34 mouse cellular contexts compared by ENCODE assay signal in genomic region chr3:92778799-92779198, GRCm38 (mm10). TPM values are rescaled to one million over a fixed set of nuclear protein-coding genes. Genes with fewer than 3 reads are reported as not detected.
"Had no signal": no experiment of that assay in that cellular context is flagged by ENCODE, and none has a peak within 500 bp of the region (broad histone marks: within the 10 kb centered on the region; RNA-seq: fewer than 3 reads in every experiment).

TSS of gene Lce1i (minus strand) at chr3:92778899.

- H3K4me1 ChIP-seq: embryonic facial prominence, embryonic 10.5 days; embryonic facial prominence, embryonic 12.5 days; embryonic facial prominence, embryonic 13.5 days; embryonic facial prominence, embryonic 15.5 days; forebrain, embryonic 10.5 days; forebrain, embryonic 12.5 days; forebrain, embryonic 13.5 days; forebrain, embryonic 15.5 days had no signal

- DNase-seq: cerebellum, adult 2 months; cerebellum, adult 8-10 months; cerebellum, adult 9-10 months; cerebellum, adult 9-11 months; cerebellum, postnatal 10 days; cerebellum, postnatal 14 days; cerebellum, postnatal 25 days; cerebellum, postnatal 36 days; embryo, embryonic 11 days; forebrain, postnatal 0 days; gastrocnemius, adult 2 months; gastrocnemius, postnatal 10 days; gastrocnemius, postnatal 14 days; gastrocnemius, postnatal 25 days; gastrocnemius, postnatal 36 days; heart, adult 11 months; heart, adult 18-20 months; heart, adult 2 months had no signal

- H3K27ac ChIP-seq: embryonic facial prominence, embryonic 10.5 days; embryonic facial prominence, embryonic 12.5 days; embryonic facial prominence, embryonic 13.5 days; embryonic facial prominence, embryonic 15.5 days; forebrain, embryonic 10.5 days; forebrain, embryonic 12.5 days; forebrain, embryonic 13.5 days; forebrain, embryonic 15.5 days; gastrocnemius, adult 2 months; heart, adult 2 months had no signal

- H3K4me3 ChIP-seq: embryonic facial prominence, embryonic 10.5 days; embryonic facial prominence, embryonic 12.5 days; embryonic facial prominence, embryonic 13.5 days; embryonic facial prominence, embryonic 15.5 days; erythroblast, embryonic 14.5 days; forebrain, embryonic 10.5 days; forebrain, embryonic 12.5 days; forebrain, embryonic 13.5 days; forebrain, embryonic 15.5 days; gastrocnemius, adult 2 months; heart, adult 2 months had no signal

- H3K9ac ChIP-seq: embryonic facial prominence, embryonic 12.5 days; embryonic facial prominence, embryonic 13.5 days; embryonic facial prominence, embryonic 15.5 days; forebrain, embryonic 12.5 days; forebrain, embryonic 13.5 days; forebrain, embryonic 15.5 days; forebrain, postnatal 0 days had no signal

- H3K36me3 ChIP-seq: embryonic facial prominence, embryonic 10.5 days; embryonic facial prominence, embryonic 12.5 days; embryonic facial prominence, embryonic 13.5 days; embryonic facial prominence, embryonic 15.5 days; forebrain, embryonic 10.5 days; forebrain, embryonic 12.5 days; forebrain, embryonic 15.5 days had no signal

- ATAC-seq: forebrain, embryonic 13.5 days; forebrain, embryonic 14.5 days; forebrain, embryonic 15.5 days; forebrain, embryonic 16.5 days; forebrain, postnatal 0 days had no signal

- H3K4me2 ChIP-seq: embryonic facial prominence, embryonic 12.5 days; embryonic facial prominence, embryonic 13.5 days; embryonic facial prominence, embryonic 15.5 days; forebrain, embryonic 12.5 days; forebrain, embryonic 13.5 days; forebrain, embryonic 15.5 days had no signal

- H3K9me3 ChIP-seq: embryonic facial prominence, embryonic 10.5 days; embryonic facial prominence, embryonic 12.5 days; embryonic facial prominence, embryonic 13.5 days; embryonic facial prominence, embryonic 15.5 days; forebrain, embryonic 10.5 days; forebrain, embryonic 12.5 days; forebrain, embryonic 13.5 days; forebrain, embryonic 15.5 days had no signal

- H3K27me3 ChIP-seq: embryonic facial prominence, embryonic 12.5 days; embryonic facial prominence, embryonic 13.5 days; embryonic facial prominence, embryonic 15.5 days; forebrain, embryonic 12.5 days; forebrain, embryonic 13.5 days; forebrain, embryonic 15.5 days had no signal

RNA-seq across cellular contexts. Expression of gene Lce1i, which starts in this region (rescaled TPM):
- polyA plus RNA-seq: cerebellum, adult 2 months; cortical plate, adult 2 months; embryonic facial prominence, embryonic 10.5 days; embryonic facial prominence, embryonic 11.5 days; embryonic facial prominence, embryonic 12.5 days; embryonic facial prominence, embryonic 13.5 days; erythroblast, embryonic 14.5 days; forebrain, embryonic 10.5 days; forebrain, embryonic 11.5 days; forebrain, embryonic 12.5 days; forebrain, embryonic 13.5 days; forebrain, embryonic 14.5 days; forebrain, embryonic 15.5 days; forebrain, embryonic 16.5 days; forebrain, postnatal 0 days; frontal cortex, adult 2 months; gonadal fat pad, adult 2 months; heart, adult 2 months had no signal
